Mouse (Mus musculus): ENCODE data around the gene Tmem184a.

Tmem184a gene

GRCm38 (mm10) chr5:139792159-139792775, 27.4 kb downstream of the Tmem184a start:
- no peak for DNase-seq

- DNase-seq: peak; percentile 100
These were observed 28.2 kb downstream of the Tmem184a start, which contains the start of gene Mafk for GRCm38 (mm10) chr5:139791227-139792158. TSS of gene Mafk (plus strand) at chr5:139791513.

- no peak for DNase-seq
These were observed 30.3 kb downstream of the Tmem184a start for GRCm38 (mm10) chr5:139789466-139789865.

GRCm38 (mm10) chr5:139781406-139781805, 38.3 kb downstream of the Tmem184a start:
- DNase-seq: no peak

GRCm38 (mm10) chr5:139776966-139777365, 42.8 kb downstream of the Tmem184a start:
- DNase-seq: no peak

GRCm38 (mm10) chr5:139775216-139775926, 44.3 kb downstream of the Tmem184a start, which contains the start of gene Ints1:
TSS of gene Ints1 (minus strand) at chr5:139775674.
- DNase-seq: peak; percentile 97

GRCm38 (mm10) chr5:139768216-139768615, 51.5 kb downstream of the Tmem184a start:
- no peak for DNase-seq

GRCm38 (mm10) chr5:139764296-139764695, 55.4 kb downstream of the Tmem184a start:
- DNase-seq: peak; percentile 56

GRCm38 (mm10) chr5:139758096-139758495, 61.6 kb downstream of the Tmem184a start:
- no peak for DNase-seq

- DNase-seq: no peak
These were observed 63.1 kb downstream of the Tmem184a start for GRCm38 (mm10) chr5:139756586-139756985.

- DNase-seq: no peak
These were observed 63.6 kb downstream of the Tmem184a start for GRCm38 (mm10) chr5:139756135-139756534.

- DNase-seq: peak; percentile 74
These were observed 65.0 kb downstream of the Tmem184a start for GRCm38 (mm10) chr5:139754753-139755152.
